Mouse (Mus musculus) left cerebral cortex, adult 8-10 months (tissue): Measurements from ENCODE around the gene Gna12. TPM values are rescaled to one million over a fixed set of nuclear protein-coding genes. Genes with fewer than 3 reads are reported as not detected.

ENCODE experiments used
- DNase-seq, 2 experiments: peaks; one replicate each; pipeline ENCODE4 v3.0.0; 2022; ENCODE audit warnings: low spot score in 2 of 2
- total RNA-seq, 4 experiments: library from RNA; stranded (reverse); gene quantifications; 2 replicates each; pipeline ENCODE4 v1.2.4; 2022

Gene Gna12
- total RNA-seq, 4 experiments from 2014 or later, result 82.0 to 85.9 (median 83.8) TPM

DNA sequence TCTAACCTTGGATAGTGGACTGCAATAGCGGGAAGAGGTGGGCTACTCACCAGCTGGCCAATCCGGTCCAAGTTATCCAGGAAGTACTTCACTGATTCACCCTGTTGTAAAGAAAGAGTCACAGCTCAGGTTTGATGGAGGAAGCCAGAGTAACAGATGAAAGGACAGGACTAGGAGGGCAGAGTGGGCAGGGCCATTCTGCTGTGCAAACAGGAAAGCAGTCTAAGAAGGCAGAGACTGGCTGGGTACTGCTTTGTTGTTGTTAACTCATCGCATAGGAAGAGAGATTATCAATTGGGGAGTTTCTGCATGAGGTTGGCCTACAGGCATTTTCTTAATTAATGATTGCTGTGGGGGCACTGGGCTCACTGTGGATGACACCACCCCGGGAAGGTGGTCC is 67.7 kb downstream of the Gna12 start:
- no peak for DNase-seq

DNA sequence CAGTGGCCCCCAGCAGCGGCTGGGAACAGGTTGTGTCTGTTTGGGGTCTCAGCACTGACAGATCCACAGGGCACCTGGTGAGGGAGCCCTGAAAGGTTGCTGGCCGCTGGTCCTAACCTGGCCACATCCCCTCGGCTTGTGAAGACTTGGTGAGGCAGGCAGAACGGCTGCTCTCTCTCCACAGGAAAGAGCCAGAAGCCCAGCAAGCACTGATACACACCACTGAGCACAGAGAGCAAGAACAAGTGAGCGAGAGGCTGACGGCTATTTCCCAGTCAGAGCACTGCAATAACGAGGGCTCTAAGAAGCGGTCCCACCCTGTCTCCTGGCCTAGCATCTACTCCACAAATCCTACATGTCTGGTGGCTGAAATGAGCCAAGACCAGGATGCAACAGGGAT is 71.4 kb downstream of the Gna12 start:
- DNase-seq, result no peak

DNA sequence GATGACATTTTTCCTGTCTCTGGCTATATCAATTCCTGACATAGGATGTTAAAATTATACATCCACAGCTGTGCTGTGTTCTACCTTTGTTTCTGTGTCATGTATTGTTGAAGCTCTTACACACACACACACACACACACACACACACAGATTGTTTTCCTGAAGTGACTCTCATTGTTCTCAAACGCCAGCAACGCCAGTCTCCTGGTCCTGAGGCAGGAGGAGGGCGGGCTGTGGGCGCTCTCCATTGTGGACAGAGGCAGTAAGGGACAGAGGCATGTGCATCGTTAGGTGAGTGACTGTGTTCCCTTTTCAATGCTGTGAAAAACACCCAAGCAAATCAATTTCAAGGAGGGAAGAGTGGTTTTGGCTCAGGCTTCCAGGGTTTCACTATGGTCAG is 77.0 kb downstream of the Gna12 start:
- DNase-seq, result no peak

DNA sequence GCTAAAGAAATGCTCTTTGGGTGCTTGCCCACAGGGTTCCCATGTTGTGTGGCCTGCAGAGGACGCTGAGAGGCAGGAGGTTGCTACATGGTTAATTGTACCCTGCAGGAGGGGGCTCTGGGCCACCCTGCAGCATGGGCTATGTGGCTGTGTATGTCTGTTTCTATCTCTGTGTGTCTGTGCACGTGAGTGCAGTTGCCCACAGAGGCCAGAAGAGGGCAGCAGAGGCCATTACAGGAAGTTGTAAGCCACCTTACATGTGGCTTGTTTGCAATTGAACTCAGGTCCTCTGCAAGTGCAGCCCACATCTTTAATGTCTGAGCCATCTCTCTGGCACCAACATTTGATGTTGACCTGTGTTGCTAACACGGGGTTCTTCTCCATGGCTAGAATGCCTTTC is 77.6 kb downstream of the Gna12 start:
- no peak for DNase-seq

DNA sequence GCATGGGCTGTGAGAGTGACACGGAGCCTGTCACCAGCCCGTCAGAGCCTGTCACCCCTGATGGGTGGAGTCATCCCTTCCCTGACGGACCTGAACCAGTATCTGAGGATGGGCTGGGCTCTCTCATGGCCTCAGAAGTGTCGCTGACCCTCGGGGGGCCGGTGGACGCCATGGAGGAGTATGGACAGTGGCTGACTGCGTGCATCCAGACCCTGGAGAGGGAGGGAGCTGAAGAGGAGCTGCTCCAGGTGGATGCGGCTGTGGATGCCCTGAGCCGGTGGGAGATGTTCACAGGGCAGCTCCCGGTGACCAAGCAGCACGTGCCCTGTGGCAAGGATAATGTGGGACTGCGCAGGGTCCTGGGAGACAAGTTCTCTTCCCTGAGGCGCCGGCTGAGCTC is 78.2 kb downstream of the Gna12 start:
- no peak for DNase-seq

DNA sequence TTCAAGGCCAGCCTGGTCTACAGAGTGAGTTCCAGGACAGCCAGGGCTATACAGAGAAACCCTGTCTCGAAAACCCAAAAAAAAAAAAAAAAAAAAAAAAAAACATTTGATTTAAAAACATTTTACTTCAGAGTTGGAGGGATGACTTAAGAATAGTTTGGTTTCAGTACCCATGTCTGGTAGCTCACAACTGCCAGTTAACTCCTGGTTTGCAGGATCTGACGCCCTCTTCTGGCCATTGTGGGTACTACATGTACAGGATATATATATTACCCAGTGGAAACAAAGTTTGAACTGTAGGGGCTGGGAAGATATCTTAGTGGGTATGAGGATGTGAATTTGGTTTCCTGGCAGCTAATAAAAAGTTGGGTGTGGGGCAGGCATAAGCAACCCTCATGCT is 79.3 kb downstream of the Gna12 start:
- no peak for DNase-seq

DNA sequence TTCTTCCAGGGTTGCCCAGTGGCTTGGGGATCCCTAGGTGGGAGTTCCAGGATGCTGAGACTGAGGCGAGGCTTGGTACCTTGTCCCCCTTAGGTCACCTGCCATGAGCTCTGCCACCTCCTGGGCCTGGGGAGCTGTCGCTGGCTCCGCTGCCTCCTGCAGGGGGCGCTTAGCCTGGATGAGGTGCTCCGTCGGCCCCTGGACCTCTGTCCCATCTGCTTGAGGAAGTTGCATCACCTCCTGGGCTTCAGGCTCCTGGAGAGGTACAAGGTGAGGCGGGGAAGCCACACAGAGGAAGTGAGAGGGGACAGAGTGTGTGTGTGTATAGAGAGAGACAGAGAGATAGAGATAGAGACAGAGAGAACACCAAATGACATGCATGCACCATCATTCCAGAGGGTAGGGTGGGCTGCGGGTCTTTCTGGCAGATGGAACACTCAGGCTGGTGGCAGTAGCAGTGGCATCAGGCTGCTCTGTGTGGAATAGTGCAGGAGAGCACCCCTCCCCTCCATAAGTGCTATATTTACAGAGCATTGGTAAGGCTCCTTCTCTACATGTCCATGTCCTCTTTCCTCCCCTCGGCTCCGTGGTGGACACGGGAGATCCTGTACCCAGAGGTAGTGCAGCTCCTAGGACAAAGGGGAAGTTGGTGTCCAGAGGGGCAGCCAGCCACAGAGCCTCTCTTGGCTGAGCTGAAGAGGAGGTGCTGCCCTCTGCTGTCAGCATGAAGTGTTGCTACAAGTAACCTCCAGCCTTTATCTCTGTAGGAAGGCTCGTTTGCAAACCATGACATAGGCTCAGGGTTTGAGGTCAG is 81.0 kb downstream of the Gna12 start:
- no peak for DNase-seq

DNA sequence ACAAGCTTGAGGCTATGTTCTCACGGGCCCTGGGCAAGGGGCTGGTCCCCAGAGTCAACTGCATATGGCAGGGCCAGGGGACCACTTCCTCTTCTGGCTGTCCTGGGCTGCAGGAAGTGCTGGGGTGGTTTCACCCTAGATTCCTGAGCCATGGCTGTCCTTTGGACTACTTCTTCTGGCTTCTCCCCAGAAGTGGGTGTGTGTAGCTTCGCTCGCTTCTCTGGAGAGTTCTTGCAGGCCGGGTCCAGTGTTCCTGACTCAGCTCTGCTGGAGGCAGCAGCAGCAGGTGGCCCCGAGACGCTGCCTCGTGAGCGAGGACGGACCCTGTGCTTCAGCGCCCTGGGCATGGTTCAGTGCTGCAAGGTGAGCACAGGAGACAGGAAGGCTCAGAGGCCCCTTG is 81.8 kb downstream of the Gna12 start:
- no peak for DNase-seq

DNA sequence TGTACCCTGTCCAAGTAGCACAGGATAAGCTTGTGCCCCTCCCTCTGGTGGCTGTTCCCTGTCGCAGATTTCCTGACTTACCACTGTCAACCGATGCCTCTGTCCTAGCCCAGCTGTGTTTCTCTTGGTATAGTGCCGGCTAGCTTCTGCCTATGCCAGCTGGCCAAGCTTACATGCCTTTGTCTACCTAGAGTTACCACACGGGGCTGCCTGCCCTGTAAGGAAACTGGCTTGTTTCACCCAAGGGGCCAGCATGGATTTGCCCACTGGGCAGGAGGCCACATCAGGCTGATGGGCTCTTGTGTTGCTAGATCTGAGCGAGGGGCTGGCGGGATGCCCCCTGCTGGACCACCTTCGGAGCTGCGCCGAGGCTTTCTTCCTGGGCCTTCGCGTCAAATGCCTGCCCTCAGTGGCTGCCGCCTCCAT is 86.5 kb downstream of the Gna12 start:
- no peak for DNase-seq

DNA sequence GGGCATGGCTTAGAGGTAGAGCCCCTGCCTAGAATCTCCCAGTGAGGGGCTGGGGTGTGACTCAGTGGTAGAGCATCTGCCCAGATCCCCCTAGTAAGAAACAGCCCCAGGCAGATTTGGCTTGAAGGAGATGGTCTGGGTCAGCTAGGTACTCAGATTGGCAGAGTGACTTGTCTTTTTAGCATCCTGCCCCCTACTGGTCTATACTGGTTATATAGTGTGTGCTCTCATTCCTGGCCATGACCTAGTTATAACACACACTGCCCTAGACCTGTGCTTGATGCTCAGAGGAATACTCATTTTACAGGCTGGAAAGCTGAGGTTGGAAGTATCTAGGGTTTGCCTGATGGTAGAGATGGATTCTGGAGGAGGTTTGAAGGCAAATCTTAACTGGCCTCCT is 88.4 kb downstream of the Gna12 start:
- no peak for DNase-seq

DNA sequence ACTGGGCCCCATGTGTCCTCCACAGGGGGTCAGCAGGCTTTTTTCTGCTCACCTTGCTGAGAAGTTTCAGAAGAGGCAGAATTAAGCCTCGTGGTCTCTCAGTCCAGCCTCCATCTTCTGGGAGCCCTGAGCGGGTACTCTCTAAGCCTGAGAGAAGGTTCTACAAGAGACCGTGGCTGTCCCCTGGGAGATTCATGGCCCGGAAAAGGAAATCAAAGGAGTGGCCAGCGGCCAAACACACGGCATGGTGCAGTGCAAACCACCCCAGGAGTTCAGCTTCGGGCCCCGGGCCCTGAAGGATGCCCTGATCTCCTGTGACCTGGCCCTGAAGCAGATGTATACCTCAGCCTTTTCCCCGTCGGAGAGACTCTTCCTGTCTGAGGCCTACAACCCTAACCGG is 89.2 kb downstream of the Gna12 start:
- no peak for DNase-seq

DNA sequence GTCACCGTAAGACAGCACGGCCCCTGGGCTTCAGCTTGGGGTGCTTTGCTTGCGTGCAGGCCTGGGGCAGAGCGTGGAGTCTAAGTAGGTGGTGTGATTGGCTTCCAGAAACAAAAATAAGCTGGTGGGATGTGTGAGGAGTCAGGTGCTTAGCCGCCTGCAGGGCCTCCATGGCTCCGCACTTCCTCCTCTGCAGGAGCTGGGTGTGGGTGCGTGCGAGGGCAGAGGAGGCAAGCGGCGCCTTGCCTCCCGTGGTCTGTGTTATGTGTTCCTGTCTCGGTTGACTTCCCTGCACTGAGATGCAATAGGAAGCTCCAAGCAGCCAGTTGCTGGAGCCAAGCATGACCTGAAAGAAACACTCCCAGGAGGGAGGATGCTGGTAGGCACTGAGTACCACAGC is 90.4 kb downstream of the Gna12 start:
- peak in 1 of 2 experiments; percentile 72 for DNase-seq

DNA sequence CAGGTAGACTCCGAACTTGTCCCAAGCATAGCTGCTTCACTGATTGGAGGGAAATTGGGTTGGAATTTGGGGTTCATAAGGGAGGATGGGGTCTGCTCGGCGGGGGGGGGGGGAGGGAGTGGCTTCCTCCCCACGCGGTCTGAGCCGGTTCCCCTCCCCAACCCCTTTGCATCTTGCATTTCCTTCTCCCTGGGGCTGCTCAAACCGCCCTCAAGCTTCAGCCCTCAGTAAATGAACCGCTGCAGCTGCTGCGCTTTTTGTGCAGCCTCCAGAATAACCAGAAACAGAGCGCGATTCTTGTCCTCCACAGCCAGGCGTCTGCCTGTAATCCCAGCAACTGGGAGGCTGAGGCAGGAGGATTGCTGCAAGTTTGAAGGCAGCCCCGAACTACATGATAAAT is 94.1 kb downstream of the Gna12 start:
- no peak for DNase-seq

DNA sequence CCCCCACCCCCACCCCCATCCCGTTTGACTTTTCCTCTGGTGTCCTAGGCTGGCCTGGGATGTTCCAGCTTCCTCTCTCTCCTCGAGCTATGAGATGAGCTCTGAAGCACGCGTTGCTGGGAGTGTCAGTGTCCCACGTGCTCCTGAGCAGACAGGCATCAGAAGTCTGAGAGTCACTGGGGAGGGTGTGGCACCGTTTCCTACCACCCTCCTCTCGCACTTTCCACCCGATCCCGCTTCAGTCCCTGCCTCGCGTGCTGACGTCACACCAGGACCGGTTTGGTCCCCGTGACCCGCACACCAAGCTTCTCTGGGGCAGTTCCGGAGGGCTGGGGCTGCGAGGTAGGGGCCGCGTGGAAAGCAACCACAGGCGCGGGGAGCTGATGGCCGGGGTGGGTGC is 94.9 kb downstream of the Gna12 start:
- DNase-seq, result no peak

DNA sequence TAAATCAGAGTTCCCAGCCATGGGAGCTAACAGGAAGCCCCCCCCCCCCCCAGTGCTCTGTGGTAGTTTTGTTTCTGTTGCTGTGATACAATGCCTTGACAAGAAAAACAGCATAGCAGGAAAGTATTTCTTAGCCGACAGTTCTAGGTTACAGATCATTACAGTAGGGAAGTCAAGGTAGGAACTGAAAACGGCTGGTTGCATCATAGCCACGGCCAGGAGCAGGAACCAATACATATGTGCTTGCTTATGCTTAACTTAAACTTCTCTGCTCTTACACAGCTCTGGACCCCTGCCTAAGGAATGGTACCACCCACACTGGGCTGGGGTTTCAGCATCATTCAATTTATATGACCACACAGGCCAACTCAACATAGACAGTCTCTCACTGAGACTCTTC is 96.9 kb downstream of the Gna12 start:
- no peak for DNase-seq

DNA sequence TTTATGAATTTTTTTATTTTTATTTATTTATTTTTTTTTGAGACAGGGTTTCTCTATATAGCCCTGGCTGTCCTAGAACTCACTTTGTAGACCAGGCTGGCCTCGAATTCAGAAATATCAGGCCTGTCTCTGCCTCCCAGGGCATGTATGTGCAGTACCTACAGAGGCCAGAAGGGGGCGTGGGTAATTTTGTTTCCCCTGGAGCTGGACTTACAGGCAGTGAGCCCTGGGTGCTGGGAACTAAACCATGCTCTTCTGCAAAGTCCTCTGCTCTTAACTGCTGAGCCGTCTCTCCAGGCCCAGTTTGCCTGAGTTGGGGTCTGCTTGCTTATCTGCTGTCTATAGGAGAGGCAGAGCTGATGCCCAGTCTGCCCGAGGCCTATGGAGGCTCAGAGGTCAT is 98.0 kb downstream of the Gna12 start:
- no peak for DNase-seq

DNA sequence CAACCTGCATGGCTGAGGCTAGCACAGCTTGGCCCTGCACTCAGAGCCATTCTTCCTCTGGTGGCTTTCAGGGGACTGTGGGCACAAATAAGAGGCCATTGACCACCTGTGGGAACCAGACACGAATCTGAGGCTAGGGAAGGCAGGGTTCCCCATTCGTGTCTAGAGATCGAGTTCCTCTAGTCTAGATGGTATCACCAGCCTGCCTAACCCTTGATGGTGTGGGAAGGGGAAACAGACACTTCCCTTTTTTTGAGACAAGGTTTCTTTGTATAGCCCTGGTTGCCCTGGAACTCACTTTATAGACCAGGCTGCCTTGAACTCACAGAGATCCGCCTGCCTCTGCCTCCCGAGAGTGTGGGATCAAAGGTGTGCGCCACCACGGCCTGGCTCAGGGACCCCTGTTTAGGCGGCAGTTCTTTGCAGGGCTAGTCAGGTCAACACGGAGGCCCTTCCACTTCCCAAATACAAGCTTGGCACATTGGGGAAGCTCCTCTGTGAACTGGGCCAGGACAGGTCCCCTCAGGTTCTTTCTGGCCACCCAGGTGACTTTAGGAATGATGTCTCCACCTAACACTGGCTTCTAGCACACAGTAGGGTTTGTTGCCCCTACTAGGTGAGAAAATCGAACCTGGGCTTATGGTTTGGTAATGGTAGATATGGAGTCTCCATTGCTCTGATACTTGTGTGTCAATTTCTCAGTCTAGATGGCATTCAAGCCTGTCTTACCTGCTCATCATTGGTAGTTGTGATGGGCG is 99.0 kb downstream of the Gna12 start:
- DNase-seq, result no peak

DNA sequence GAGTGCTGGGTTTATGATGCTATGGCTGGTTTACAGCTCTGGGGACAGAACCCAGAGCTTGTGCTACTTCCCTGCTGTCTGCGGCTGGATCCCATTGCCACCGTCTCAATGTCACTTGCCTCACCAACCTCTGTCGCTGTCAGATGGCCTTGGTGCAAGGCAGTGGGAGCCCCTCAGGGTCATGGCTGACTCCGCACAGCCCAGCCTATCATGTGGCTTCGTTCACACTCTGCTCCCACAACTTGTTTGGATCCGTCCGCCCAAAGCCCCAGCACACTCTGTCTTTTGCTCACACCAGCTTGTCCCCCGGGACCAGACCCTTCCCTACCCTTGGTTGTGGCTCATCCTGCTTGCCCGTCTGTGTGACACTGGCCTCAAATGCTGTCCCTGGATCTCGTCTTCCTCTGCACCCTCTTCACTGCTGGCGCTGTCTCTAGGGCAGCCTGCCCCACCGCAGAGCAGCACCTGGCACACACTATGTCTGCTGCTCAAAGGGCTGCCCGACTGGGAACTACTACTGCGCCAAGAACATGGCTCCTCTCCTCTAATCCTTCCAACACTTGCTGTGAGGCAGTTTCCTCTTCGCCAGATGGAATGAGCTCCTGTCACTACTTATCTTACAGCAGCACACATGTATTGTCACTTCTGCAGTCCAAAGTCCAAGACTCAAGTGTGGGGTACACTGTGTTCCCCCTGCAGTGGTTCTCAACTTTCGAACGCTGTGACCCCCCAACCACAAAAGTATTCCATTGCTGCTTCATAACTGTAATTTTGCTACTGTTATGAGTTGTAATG is 103.1 kb downstream of the Gna12 start:
- no peak for DNase-seq

DNA sequence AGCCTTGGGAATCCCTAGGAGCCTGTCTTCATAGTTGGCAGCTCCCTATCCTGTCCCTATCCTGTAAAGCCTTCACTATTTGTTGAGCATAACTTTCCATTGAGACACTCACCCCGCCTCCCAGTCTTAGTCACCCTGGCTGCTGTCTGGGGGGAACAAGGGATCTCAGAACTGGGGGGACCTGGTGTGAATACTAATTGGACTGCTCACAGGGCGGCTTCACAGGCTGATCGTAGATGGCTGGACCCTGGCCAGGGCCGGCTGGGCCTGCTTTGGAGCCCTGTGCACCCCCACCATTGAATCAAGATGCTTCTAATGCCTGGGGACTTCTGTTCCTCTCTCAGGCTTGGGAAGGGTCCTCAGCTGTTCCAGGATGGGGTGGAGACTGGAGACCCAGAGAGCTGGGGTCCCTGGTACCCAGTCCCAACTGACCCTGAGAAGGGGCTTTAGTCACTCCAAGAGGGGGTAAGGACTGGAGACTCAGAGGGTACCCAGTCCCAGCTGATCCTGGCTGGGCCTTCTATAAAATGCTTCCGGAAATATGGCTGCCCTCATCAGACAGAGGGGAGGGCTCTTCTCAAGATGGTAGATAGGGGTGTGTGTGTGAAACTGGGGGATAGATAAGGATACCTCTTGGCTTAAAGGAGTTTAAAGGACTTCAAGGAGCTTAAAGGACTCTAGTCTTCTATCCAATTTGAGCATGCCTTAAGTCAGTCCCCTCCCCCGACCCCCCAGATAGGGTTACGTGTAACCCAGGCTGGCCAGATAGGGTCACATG is 104.0 kb downstream of the Gna12 start:
- peak in 1 of 2 experiments; percentile 71 for DNase-seq

DNA sequence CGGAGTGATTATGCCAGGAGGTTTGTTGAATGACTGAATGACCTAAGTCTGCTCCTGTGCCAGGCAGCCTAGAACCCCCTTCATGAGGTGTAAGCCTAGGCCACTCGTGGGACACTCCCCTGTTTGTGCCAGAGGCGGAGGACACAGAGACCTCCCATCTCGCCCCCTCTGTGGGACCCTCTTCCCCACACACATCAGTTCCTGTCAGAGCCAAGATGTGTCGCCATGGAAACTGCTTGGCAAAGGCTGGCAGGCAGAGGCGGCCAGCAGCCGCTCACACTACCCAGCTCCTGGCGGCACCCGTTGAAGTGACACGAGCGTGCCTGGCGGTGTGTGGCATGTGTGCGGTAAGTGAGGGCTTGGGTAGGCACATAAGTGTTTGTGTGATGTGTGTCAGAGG is 106.4 kb downstream of the Gna12 start, which contains the start of gene Amz1:
TSS of gene Amz1 (plus strand) at position 306 of the 400 bp plus-strand sequence.
- DNase-seq, result peak in 1 of 2 experiments; percentile 80

DNA sequence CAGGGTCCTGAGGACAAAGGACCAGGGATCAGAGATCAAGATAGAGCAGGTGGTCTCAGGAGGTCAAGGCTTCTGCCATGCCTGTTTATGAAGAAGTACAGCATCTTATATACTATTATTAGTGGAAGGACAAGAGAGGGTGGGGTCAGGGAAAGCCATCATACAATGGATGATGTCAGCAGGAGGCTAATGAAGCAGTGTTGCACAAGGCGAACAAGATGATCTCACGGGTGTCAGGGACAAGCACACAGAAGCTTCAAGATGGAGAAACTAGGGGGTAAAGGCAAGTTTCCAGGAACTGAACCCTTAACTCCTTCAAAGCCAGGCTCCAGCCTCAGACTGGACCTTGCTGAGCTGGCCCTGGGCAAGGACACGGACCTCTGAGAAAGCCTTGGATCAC is 108.1 kb downstream of the Gna12 start:
- DNase-seq, result no peak
